Mouse (Mus musculus) gastrocnemius, adult 8-10 months (tissue): ENCODE measurements around the gene Camsap3. TPM values are rescaled to one million over a fixed set of nuclear protein-coding genes. Genes with fewer than 3 reads are reported as not detected.
"Not testable (repeated sequence)": the region's sequence is repeated elsewhere in the genome, so short reads cannot be mapped to it uniquely, and the experiment has no call there.

Experiments used
- DNase-seq, 2 experiments: peaks; one replicate each; pipeline ENCODE4 v3.0.0; 2022; ENCODE audit warnings: low spot score in 2 of 2
- total RNA-seq, 4 experiments: library from RNA; stranded (reverse); gene quantifications; 2 replicates each; pipeline ENCODE4 v1.2.4; 2022

Camsap3 gene
- under 1 TPM; 0.12 to 0.46 (median 0.24) TPM for total RNA-seq

- no peak for DNase-seq
Observed at GRCm38 (mm10) chr8:3586993-3587390, at the start of gene Camsap3. Camsap3 (plus strand) TSS chr8:3587293.

GRCm38 (mm10) chr8:3537666-3538065, 49.4 kb upstream of the Camsap3 start:
- no peak for DNase-seq

DNA sequence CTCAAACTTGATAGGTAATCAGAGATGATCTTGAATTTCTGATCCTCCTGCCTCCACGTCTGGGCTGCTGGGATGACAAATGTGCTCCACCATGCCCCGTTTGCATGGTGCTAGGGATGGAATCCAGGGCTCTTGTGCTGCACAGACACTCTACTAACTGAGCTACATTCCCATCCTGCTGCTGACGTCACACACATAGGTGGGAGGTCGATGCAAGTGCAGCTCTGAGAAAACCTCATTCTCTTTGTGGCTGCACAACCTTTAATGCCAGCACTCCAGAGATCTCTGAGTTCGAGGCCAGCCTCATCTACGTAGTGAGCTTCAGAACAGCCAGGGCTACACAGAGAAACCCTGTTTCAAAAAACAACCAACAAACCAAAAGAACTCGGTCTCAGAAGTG, 47.9 kb upstream of the Camsap3 start:
- no peak for DNase-seq

DNA sequence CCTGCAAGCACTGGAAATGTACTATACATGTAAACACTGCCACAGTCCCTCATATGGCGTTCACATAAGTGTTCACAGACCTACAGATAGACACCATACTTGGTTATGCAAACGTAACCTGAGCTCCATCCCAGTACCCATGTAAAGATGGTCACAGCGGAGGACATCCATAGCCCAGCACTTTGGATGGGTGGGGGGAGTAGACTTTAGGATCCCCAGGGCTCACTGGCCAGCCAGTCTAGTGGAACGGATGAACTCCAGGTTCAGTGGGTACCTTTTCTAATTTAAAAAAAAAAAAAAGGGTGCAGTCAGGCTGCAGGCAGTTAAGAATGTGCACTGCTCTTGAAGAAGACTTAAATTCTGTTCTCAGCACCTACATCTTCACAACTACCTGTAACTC, 47.0 kb upstream of the Camsap3 start:
- DNase-seq = no peak

DNA sequence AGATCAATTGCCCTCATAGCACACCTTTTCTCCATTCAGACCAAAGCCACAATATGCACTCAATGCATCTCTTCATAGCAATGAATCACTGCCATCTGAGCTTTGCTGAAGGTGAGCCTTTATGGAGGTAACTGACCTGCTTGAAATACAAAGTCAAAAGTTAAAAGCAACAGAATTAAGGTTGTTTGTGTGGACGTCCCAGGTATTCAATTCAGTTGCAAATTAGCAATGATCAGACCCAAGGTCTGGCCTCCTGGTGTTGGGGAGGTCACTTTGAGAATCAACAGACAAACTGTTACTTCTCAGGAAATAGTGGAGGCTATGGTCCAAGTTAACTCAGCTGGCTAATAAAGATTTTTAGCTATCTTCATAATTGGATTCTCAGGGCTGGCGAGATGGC, 40.6 kb upstream of the Camsap3 start:
- no peak for DNase-seq

DNA sequence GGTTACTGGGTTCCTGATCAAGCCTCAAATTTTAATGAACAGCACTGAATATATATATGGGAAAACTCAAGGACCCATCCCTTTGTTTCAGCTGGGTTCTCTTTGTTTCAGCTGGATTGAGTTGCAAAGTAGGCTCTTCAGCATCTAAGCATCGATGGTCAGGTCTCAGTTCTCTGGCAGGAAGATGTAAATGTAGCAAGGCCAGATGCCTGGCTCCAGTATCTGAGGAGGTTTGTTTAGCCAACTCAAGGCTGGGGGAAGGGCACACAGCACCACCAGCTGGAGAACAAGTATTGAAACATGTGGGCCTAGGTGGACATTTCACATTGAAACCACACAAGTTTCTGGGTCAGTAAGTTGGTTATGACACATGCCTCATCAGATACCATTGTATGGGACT, 34.9 kb upstream of the Camsap3 start:
- DNase-seq = no peak

DNA sequence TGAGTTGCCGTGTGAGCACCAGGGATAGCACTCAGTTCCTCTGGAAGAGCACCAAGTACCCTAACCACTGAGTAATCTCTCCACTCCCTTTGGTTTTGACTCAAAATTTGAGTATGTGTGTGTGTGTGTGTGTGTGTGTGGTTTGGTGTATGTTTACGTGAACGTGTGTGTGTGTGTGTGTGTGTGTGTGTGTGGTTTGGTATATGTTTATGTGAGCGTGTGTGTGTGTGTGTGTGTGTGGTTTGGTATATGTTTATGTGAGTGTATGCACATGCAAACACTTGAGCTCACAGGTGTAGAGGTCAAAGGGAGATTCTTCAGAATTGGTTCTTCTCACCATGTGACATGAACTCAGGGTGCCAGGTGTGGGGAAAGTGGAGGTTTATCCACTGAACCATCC, 31.0 kb upstream of the Camsap3 start:
- DNase-seq = no peak

DNA sequence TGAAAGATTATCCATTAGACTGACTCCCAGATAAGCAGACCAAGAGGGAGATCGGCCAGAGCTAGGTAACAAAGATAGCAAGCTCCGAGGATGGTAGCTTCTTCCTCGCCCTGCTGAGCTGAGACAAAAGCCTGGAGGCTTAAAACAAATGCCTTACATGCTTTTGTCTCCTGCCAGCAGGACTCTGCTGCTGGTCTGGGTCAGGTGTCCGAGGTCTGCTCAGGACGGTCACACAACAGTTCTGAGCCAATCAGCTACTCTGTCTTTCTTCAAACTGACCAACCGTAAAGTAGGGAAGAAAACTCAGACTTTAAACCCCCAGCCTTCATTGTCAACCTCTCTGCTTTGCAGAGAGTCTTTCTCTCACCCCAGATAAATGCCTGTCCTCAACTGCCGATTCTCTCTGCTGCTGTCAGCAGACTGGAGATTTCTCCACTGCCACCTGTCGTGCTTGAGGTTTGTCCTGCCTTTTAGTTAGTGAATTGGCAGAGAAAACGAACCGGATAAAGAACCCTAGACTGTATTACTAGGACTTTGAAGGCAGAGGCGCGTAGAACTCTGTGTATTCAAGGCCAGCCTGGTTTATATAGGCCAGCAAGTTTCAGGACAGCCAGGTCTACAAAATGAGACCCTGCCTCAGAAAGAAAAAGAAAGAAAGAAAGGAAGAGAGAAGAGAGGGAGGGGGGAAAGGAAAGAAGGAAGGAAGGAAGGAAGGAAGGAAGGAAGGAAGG, 19.3 kb upstream of the Camsap3 start, which contains the start of gene C330021F23Rik:
C330021F23Rik (plus strand) TSS at position 350 of the 731 bp plus-strand sequence.
- DNase-seq = no peak

DNA sequence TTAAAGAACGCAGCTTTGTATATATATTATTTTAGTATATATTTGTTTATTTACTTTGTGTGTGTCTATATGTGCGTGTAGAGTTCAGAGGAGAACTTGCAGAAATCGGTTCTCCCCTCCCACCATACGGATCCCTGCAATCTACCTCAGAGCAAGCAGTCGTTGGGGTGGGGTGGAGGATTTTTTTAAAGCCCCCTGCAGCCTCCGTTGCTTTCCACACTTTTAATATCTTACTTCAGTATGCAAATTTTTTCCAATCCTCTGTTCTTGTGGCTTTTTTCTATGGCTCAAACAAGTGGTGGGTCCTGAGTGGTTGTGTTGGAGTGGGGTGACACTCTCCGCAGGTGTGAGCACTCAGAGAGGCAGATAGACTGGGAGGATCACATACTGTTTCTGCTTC, 18.7 kb upstream of the Camsap3 start:
- no peak for DNase-seq

DNA sequence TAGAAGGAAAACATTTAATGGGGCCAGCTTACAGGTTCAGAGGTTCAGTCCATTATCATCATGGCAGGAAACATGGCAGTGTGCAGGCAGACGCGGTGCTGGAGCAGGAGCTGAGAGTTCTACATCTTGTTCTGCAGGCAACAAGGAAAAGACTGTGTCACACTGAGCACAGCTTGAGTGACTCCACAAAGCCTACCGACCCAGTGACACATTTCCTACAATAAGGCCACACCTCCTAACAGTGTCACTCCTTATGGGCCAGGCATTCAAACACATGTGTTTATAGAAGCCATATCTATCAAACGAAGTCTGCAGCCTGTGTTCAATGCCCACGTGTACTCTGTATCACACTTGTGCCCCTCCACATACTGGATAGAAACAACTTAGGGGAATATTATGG, 17.3 kb upstream of the Camsap3 start:
- no peak for DNase-seq

DNA sequence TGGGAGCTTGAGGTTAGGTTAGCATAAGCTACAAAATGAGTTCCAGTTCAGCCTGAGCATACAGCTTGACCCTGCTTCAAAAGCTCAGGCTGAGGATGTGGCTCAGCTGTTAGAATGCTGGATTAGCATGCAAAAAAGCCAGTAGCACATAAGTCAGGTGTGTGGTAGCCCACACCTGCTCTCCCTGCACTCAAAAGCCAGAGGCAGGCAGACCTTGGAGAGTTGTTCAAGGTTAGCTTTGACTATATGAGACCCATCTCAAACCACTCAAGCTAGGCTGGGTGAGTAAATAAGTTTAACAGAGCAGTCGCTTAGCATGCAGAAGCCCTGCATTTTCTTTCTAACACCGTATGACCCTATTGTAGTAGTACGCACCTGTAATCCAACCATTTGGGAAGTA, 12.5 kb upstream of the Camsap3 start:
- DNase-seq = no peak

GRCm38 (mm10) chr8:3576211-3576960, 10.7 kb upstream of the Camsap3 start:
- no peak for DNase-seq

DNA sequence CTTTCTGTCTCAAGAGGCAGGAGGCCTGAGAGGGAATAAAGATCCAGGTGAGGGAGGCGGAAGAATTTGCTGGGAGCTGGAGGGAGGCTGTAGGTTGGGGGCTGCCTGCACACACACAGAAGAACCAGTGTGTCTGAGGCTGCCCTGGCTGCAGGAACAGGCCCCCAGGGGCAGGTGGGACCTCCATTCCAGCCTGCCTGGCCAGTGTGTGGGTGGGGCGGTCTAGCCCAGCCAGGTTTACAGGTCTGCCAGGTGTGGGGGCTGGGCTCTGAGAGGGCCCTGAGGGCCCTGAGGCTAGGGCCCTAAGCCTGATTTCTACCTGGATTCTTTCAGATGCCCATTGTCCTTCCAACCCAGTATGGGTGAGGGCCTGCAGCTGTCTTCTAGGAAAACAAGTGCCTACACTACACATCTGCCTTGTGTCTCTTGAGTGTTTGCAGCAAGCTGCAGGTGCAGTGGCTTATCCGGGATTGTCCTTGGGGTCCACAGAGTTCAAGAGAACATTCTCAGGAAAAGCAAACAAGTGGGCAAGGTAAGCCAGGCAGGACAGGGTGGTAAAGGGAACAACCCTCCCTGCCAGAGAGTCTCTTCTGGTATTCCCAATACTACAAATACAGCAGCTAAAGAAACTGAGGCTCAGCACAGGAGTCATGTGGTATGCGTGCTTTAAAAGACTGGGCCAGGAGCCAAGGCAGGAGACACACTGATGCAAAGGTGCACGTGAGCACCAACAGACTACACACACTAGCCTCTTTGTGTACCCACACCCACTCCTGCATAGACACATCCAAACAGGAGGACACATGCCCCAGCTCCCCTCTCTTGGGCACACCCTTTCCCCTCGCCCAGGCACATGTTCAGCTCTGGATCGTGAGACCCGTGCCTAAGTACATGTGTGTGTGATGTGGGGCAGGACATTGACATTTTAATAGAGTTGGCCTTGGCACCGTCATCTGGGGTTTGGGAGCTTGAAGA, 7.4 kb upstream of the Camsap3 start:
- DNase-seq = no peak

DNA sequence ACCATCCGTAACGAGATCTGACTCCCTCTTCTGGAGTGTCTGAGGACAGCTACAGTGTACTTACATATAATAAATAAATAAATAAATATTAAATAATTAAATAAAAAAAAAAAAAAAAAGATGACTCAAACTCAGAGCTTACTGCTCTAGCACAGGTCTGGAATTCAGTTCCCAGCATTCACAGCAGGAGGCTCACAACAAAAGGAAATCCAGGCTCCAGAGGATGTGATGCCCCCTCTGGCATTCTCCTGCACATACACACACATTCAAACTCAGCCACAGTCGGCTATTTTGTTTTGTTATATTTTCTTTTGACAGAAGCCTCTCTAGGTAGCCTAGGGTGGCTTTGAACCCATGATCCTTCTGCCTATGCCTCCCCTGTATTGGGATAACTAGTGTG, 5.1 kb upstream of the Camsap3 start:
- not testable (repeated sequence) for DNase-seq

DNA sequence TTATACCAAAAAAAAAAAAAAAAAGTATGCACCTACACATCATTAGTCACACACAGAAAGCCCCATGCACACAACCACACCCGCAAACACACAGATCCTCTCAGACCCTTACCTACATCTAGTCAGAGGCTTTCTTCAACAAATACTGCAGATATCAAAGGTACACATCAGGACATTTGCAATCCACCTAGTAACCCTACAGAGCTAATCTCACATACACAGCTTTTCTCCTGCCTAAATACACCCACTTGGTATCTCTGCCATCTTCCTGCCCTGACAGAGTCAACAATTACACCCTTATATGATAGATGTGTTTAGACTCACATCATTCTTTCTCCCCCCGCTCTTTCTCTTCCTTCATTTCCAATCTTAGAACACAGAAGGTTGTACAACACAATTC, 641 bp upstream of the Camsap3 start:
- no peak for DNase-seq

DNA sequence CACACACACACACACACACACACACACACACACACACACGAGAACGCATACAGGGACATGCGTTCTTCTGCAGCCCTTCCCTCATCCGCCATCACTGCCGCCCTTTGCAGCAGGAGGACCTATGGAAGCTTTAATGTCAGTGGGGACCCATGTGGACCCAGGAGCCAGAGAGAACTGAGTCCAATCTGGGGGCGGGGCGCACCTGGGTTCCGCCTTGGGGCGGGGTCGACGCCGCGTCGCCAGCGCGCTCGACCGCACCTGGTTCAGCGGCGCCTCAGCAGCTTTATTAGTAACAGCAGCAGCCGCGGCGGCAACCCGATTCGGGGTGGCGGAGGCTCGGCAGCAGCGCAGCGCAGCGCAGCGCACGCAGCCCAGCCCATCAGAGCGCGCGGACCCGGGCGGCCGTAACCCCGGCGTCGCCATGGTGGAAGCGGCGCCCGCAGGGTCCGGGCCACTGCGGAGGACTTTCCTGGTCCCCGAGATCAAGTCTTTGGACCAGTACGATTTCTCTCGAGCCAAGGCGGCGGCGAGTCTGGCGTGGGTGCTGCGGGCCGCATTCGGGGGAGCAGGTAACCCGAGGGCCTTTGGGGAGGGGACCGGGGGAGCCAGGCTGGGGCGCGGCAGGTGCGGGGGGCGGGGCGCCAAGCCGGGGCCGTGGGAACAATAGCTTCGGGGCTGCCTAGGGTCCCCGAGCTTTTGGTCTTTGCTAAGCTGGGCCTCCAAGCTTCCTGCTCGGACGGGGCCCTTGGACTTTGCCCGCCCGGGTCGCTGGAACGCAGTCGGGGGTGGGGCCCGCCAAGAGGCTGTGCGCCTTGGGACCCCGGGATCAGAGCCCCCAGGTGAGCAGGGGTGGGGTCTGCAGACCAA, 531 bp downstream of the Camsap3 start:
- DNase-seq = no peak

DNA sequence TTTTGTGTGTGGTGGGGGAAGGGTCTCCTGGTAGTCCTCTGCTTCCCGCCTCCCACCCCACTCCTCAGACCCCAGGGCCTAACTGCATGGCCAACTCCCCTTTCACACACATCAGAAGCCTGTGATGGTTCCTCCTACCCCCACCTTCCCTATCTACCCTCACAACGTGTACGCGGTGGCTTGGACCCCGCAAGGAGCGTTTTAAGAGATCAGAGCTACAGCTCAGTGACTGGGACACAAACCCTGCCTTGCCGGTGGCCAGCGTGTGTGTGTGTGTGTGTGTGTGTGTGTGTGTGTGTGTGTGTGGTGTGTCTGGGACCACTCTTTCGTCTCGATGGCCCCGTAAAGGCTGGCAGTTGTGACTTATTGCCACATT, 1.2 kb downstream of the Camsap3 start:
- DNase-seq = no peak

GRCm38 (mm10) chr8:3593470-3593869, 6.4 kb downstream of the Camsap3 start:
- DNase-seq = no peak

DNA sequence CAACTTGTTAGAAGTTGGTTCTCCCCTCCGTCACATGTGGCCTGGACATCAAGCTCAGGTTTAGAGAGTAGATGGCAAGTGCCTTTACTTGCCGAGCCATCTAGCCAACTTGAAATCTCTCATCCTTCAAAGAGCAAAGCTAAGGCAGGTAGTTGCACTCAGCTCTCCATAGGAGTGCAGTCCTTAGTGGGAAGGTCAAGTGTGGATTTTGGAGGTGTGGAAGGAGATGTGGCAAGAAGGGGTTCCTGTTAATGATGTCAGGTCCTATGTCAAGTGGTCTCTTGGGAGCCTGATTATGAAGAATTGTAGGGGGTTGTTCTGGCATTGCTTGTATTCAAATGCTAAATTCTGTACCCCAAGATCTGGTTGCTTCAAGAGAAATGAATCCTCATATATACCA, 7.4 kb downstream of the Camsap3 start:
- no peak for DNase-seq

- DNase-seq = no peak
Observed at GRCm38 (mm10) chr8:3598054-3598453, 11.0 kb downstream of the Camsap3 start.

DNA sequence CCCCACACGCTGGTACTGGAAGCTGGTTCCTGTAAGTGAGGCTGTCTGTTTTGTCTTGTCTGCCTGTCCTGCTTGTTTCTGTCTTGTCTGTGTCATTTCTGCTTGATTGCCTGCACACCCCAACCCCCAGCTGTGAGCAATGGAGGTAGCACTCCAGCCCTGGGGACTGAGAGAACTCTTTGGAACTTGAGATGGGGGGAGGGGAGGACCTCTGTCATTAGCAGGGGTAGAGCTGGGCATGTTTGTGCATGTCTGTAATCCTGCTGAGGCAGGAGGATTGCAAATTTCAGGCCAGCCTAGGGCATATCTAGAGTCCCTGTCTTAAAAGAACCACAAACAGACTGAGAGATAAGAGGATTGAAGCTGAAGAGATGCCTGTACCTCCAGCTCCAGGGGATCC, 12.1 kb downstream of the Camsap3 start:
- no peak for DNase-seq
